Mouse (Mus musculus) forebrain, embryonic 12.5 days (tissue): Measurements from ENCODE around the gene Eif3b. TPM values are rescaled to one million over a fixed set of nuclear protein-coding genes. Genes with fewer than 3 reads are reported as not detected.
A peak's percentile ranks its signal among the peaks of the same experiment; 100 is the strongest.

ENCODE experiments used
- ATAC-seq: fragments of 200-750 bp; cut with Nextera tagmentation; 2 replicates; pipeline ENCODE4 v1.8.0; 2017; ENCODE audit warnings: moderate TSS enrichment; ENCODE audit not compliant: low FRiP score
- H3K27ac ChIP-seq: fragments of 300-500 bp; sonication (generic); 2 replicates; pipeline ENCODE4 v1.5.1; 2016; ENCODE audit warnings: mild to moderate bottlenecking
- H3K27me3 ChIP-seq: fragments of 300-500 bp; sonication (generic); 2 replicates; pipeline ENCODE4 v1.6.1; 2016; ENCODE audit warnings: mild to moderate bottlenecking
- H3K36me3 ChIP-seq: fragments of 300-500 bp; sonication (generic); replicated peaks from 2 replicates; pipeline ENCODE4 v1.6.1; 2016; ENCODE audit warnings: mild to moderate bottlenecking
- H3K4me1 ChIP-seq: fragments of 300-500 bp; sonication (generic); 2 replicates; pipeline ENCODE4 v1.6.1; 2016
- H3K4me2 ChIP-seq: fragments of 300-500 bp; sonication (generic); 2 replicates; pipeline ENCODE4 v1.6.1; 2016; ENCODE audit warnings: mild to moderate bottlenecking, moderate library complexity
- H3K4me3 ChIP-seq: fragments of 300-500 bp; sonication (generic); replicated peaks from 2 replicates; pipeline ENCODE4 v1.5.1; 2016; ENCODE audit warnings: mild to moderate bottlenecking
- H3K9ac ChIP-seq: fragments of 300-500 bp; sonication (generic); 2 replicates; pipeline ENCODE4 v1.6.1; 2016; ENCODE audit warnings: mild to moderate bottlenecking
- H3K9me3 ChIP-seq: fragments of 300-500 bp; sonication (generic); 2 replicates; pipeline ENCODE4 v1.6.1; 2016
- WGBS: fragments of 180-500 bp; shearing (Covaris S2); methylation state at CpG from one replicate; pipeline ENCODE4 v1.1.7; 2016; 5-methylcytosine and 5-hydroxymethylcytosine counted together
- polyA plus RNA-seq: library from polyadenylated mRNA; unstranded; fragments of >200 nt; fragmentation: Nextera tagmentation; extraction: Ambion mirVana; gene quantifications from 2 replicates; pipeline ENCODE4 v1.2.1, GENCODE M21; 2016

Gene Eif3b
- polyA plus RNA-seq, 1 experiment from 2014 or later: 166 TPM

DNA sequence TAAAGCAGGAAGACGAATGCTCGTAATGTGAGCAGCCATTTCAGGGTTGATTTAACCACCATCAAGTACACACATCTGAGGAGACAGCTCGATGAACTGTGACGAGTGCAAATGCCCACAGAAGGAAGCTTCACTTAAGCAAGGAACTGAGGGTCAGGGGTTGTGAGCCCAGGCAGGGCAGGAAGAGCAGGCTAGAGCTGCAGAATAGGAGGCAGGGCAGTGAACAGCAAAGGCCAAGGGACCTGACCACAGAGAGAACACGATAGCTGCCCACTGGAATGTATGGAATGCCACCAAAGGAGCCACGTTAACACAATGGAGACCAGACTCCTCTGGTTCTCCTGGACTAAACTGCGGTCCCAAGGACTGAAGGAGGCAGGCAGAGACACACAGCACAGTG lies 35.6 kb upstream of the Eif3b start:
- Histone ChIP-seq H3K36me3 (no peaks in the 10 kb centered on the region), H3K4me1 (peaks cover 24% of the 10 kb centered on the region), H3K4me3 (no peak overlapping the region), H3K4me2 (no peak overlapping the region), H3K9ac (no peak overlapping the region), H3K27ac (no peak overlapping the region; the same call in 1 of the 2 replicates), H3K9me3 (no peaks in the 10 kb centered on the region), H3K27me3 (no peaks in the 10 kb centered on the region)
- ATAC-seq: no peak
- WGBS: 22% methylated on average over 7 of the region's 7 CpGs

DNA sequence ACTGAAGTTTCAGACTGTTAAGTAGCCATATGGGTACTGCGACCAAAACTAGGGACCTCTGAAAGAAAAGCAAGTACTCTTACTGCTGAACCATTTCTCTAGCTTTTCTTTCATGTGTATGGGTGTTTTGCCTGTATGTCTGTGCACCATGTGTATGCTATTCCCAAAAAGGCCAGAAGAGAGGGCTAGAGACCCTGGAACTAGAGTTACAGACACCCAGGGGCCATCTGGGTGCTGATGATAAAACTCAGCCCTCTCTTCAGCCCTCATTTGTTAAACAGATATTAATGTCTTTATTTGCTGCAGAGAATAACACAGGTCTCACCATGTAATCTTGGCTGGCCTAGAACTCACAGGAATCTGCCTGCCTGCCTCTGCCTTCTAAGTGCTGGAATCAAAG lies 34.7 kb upstream of the Eif3b start:
- Histone ChIP-seq H3K4me3 (no peak overlapping the region), H3K9ac (no peak overlapping the region), H3K36me3 (no peaks in the 10 kb centered on the region), H3K9me3 (no peaks in the 10 kb centered on the region), H3K27ac (no peak overlapping the region), H3K4me2 (no peak overlapping the region), H3K4me1 (peaks cover 26% of the 10 kb centered on the region), H3K27me3 (no peaks in the 10 kb centered on the region)
- WGBS: 88% methylated on average over 1 of the region's 1 CpGs
- no peak for ATAC-seq

DNA sequence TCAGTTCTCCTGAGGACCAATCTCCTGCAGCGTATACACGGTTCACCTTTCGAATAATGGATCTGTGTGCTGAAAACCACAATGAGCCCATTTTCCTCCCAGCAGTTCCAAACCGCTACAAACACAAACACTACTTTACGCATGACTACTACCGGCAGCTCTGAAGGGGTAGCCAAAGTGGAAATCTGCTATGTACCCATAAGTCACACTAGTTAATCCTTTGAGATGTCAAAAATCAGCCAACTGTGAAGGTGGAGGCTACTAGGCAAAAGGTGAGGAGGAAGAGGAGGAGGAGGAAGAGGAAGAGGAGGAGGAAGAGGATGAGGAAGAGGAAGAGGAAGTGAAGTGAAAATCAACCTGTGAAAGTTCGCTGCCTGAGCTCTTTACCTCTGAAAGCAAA lies 31.9 kb upstream of the Eif3b start:
- H3K4me2 ChIP-seq: peak overlapping the region; percentile 75; the same call in 1 of the 2 replicates
- no peak overlapping the region for H3K27ac ChIP-seq
- no peak overlapping the region for H3K4me3 ChIP-seq
- WGBS: 87% methylated on average over 7 of the region's 7 CpGs
- H3K27me3 ChIP-seq: peaks cover 4% of the 10 kb centered on the region; the same call in 1 of the 2 replicates
- no peak for ATAC-seq
- no peak overlapping the region for H3K9ac ChIP-seq
- no peaks in the 10 kb centered on the region for H3K36me3 ChIP-seq
- H3K4me1 ChIP-seq: peaks cover 29% of the 10 kb centered on the region
- H3K9me3 ChIP-seq: no peaks in the 10 kb centered on the region

DNA sequence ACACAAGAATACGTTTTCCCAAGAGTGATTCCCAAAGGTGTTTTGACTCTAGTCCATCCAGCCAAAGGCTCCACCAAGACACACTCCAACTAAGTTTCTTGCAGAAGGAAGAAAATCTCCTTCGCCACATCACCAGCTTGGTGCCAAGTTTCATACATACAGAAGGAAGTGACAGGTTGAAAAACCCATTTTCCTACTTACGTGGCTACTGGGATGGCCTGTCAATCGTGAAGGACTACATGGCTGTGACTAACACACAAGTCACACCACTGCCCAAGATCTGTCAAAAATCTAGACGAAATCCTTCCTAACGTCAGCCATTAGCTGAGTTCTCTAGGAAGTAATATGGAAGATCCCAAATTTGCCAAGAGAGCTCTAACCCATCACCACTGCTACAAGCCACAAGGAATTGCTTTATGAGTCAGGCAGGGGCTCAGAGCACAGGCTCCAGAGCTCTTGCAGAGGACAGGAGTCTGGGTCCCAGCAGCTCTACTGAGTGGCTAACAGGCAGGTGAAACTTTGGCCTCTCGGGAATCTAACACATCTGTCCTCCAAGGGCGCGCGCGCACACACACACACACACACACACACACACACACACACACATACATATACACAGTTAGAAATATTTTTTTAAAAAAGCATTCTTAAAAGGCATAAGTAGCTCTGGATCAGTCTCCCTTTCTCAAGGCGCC lies 31.2 kb upstream of the Eif3b start:
- no peaks in the 10 kb centered on the region for H3K36me3 ChIP-seq
- 71% methylated on average over 12 of the region's 12 CpGs for WGBS
- no peaks in the 10 kb centered on the region for H3K9me3 ChIP-seq

DNA sequence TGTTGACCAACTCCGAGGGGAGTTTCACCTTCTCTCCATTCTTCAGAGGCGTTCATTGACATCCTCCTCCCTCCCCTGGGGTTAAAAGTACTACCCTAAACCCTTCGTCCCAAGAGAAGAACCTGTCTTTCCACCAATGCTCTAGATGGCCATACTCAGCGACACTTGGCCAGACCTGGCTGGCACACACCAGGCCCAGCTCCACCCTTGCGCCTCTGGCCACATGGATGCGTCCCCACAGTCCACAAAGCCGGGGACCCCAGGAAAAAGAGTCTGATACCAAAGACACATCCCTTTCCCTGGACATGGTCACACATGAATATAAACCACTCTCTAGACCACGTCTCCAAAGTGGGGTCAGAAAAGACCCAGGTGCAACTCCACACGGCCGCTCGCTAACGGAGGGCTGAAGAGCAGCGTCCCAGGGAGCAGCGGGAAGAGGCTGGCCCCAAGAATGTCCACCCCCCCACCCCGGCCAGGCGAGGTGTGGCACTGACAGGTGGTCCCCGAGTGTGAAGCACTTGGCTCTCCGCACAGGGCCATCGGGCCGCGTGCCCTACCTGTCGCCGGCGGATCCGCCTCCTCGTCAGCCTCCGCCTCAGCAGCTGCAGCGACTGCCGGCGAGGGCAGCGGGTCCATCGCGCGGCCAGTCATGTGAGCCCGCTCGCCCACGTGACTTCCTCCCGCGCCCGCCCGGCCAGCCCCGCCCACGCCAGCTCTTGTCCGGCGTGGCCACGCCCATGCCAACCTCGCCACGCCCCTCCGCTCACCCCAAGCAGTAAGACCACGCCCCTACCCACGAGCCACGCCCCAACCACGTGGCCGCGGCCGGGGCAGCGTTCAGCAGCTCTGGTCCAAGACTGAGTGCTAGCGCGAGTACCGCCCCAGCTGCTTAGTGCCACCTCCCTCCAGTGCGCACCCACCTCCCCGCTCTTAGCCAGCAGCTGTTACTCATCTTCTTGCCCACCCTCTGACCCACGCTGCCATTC lies 30.2 kb upstream of the Eif3b start, which contains the start of gene Snx8:
Snx8 (minus strand) TSS at position 675 of the 989 bp plus-strand sequence.
- Histone ChIP-seq H3K4me1 (peaks cover 24% of the 10 kb centered on the region), H3K9me3 (no peaks in the 10 kb centered on the region), H3K27me3 (peaks cover 4% of the 10 kb centered on the region; the same call in 1 of the 2 replicates), H3K27ac (no peak within 1 kb of the TSS), H3K36me3 (no peaks in the 10 kb centered on the region), H3K4me2 (peak within 1 kb of the TSS; percentile 75), H3K4me3 (peak within 1 kb of the TSS; percentile 68), H3K9ac (peak within 1 kb of the TSS; percentile 66)
- WGBS: under 1% methylated on average over 63 of the region's 63 CpGs
- ATAC-seq: peak; percentile 94

More for the DNA sequence above, 31.2 kb upstream of the Eif3b start:
- H3K4me3 ChIP-seq: peak overlapping the region; percentile 68
- H3K9ac ChIP-seq: peak overlapping the region; percentile 66
- peaks cover 4% of the 10 kb centered on the region; the same call in 1 of the 2 replicates for H3K27me3 ChIP-seq
- peaks cover 29% of the 10 kb centered on the region for H3K4me1 ChIP-seq
- peak overlapping the region; percentile 75 for H3K4me2 ChIP-seq
- no peak for ATAC-seq
- no peak overlapping the region for H3K27ac ChIP-seq

DNA sequence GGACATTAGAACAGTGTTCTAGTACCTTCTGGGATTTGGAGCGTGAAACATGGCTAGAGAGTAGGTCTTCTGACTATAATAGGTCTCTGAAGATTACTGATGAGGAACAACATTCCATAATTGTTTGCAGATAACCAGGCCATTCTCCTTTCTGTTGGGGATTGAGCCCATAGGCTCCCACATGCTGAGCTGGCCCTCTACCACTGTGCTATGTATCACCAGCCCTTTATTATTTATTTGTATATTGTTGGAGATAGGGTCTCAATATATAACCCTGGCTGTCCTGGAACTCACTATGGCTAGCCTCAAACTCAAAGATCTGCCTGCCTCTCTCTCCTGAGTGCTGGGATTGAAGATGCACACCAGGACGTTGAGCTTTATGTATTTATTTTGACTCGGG lies 29.5 kb upstream of the Eif3b start:
- Histone ChIP-seq H3K9ac (0 out of 2 replicates have a peak overlapping the region, but pooled peaks have one; percentile 66), H3K4me2 (peak overlapping the region; percentile 75), H3K27me3 (peaks cover 4% of the 10 kb centered on the region; the same call in 1 of the 2 replicates), H3K27ac (no peak overlapping the region), H3K36me3 (no peaks in the 10 kb centered on the region), H3K9me3 (no peaks in the 10 kb centered on the region), H3K4me3 (peak overlapping the region; percentile 68), H3K4me1 (peaks cover 19% of the 10 kb centered on the region)
- peak; percentile 30; the same call in 1 of the 2 replicates for ATAC-seq
- WGBS: 62% methylated on average over 3 of the region's 3 CpGs

DNA sequence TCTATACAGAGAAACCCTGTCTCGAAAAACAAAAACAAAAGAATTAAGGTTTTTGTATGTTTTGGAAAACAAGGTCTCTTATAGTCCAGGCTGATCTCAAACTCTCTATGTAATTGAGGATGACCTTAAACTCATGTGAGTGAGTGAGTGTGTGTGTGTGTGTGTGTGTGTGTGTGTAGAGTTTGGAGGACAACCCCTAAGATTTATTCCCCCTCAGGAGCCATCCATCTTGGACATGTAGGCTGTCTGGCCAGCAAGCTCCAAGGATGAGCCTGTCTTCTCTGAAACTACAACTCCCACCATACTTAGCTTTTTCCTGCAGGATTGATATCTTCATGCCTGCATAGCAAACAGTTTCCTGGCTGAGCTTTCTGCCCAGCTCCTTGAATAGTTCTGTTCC lies 27.7 kb upstream of the Eif3b start:
- Histone ChIP-seq H3K4me2 (no peak overlapping the region), H3K27me3 (peaks cover 4% of the 10 kb centered on the region; the same call in 1 of the 2 replicates), H3K9ac (no peak overlapping the region), H3K9me3 (no peaks in the 10 kb centered on the region), H3K27ac (no peak overlapping the region), H3K4me3 (no peak overlapping the region), H3K36me3 (no peaks in the 10 kb centered on the region), H3K4me1 (peaks cover 19% of the 10 kb centered on the region)
- 64% methylated on average over 1 of the region's 1 CpGs for WGBS
- no peak for ATAC-seq

DNA sequence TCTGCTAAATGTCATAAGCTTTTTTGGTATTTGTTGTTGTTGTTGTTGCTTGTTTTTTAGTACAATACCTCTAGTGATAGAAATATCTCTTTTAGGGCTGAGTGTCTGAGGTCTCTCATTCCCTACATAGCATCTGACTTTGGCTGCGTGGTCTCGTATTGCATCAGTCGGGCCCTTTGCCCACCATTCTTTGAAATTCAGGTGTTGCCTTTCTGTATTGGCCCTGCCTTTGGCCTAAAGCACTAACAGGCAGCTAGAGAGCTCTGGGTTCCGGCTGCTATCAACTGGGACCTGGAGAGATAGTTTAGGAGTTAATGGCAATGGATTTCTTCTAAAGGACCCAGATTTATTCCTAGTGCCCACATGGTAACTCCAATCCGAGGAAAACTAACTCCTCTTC lies 27.1 kb upstream of the Eif3b start:
- Histone ChIP-seq H3K36me3 (no peaks in the 10 kb centered on the region), H3K9me3 (no peaks in the 10 kb centered on the region), H3K4me2 (no peak overlapping the region), H3K4me1 (peaks cover 19% of the 10 kb centered on the region), H3K4me3 (no peak overlapping the region), H3K27ac (no peak overlapping the region), H3K9ac (no peak overlapping the region), H3K27me3 (peaks cover 4% of the 10 kb centered on the region; the same call in 1 of the 2 replicates)
- no peak for ATAC-seq
- WGBS: 85% methylated on average over 5 of the region's 5 CpGs

DNA sequence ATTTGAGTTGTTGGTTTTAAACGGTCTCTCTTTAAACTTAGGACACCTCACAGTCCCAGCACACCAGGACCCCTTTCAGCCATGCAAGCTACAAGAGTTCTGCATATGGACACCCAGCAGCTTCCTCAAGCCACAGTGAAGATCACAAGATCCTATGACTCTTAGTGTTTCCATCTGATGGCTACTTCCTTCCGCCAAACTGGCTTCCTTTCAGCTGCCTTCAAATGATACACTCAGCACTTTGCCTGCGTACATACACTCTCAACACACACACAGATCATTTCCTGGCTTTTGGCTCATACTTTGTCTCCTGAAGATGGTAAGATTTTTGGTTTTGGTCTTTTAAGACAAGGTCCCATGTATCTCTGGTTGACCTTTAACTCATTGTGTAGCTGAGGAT lies 26.4 kb upstream of the Eif3b start:
- ATAC-seq: no peak
- peaks cover 4% of the 10 kb centered on the region; the same call in 1 of the 2 replicates for H3K27me3 ChIP-seq
- no peak overlapping the region for H3K4me3 ChIP-seq
- no peaks in the 10 kb centered on the region for H3K9me3 ChIP-seq
- H3K27ac ChIP-seq: no peak overlapping the region
- H3K9ac ChIP-seq: no peak overlapping the region
- no peaks in the 10 kb centered on the region for H3K36me3 ChIP-seq
- no peak overlapping the region for H3K4me2 ChIP-seq
- H3K4me1 ChIP-seq: peaks cover 14% of the 10 kb centered on the region
- WGBS: 94% methylated on average over 3 of the region's 3 CpGs

DNA sequence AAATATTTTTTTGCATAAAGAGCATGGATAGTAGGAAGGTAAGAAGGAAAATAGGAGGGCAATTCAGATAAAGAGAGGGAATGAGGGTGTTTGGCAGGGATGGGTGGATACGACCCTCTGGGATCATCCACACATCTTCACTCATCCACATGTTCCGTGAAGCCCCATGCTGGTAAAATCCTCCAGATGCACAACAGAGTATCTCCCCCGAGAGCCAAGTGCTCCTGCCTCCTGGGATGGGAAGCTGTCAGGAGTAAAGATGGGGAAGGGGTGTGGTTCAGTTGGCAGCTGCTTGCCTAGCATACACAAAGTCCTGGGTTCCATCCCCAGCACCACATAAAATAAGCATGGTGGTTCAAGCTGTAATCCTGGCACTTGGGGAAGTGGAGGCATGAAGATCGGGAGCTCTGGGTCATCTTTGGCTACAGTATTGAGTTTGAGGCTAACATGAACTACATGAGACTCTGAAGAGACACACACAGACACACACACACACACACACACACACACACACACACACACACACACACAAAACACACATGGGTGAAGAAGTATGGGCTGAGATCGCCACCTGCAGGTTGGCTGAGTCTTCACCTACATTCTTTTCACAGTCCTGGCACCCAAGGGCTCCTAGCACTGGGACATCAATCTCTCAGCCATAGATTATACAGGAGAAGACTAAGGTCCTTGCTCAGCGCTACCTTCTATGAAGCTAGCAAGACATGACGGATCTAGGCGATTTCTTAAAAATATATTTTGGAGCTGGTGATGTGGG lies 22.8 kb upstream of the Eif3b start:
- H3K4me1 ChIP-seq: no peaks in the 10 kb centered on the region
- ATAC-seq: no peak
- no peak overlapping the region for H3K9ac ChIP-seq
- H3K27ac ChIP-seq: no peak overlapping the region
- no peak overlapping the region for H3K4me3 ChIP-seq
- 68% methylated on average over 8 of the region's 8 CpGs for WGBS
- no peak overlapping the region for H3K4me2 ChIP-seq
- peaks cover 3% of the 10 kb centered on the region; the same call in 1 of the 2 replicates for H3K27me3 ChIP-seq
- no peaks in the 10 kb centered on the region for H3K36me3 ChIP-seq
- H3K9me3 ChIP-seq: no peaks in the 10 kb centered on the region

DNA sequence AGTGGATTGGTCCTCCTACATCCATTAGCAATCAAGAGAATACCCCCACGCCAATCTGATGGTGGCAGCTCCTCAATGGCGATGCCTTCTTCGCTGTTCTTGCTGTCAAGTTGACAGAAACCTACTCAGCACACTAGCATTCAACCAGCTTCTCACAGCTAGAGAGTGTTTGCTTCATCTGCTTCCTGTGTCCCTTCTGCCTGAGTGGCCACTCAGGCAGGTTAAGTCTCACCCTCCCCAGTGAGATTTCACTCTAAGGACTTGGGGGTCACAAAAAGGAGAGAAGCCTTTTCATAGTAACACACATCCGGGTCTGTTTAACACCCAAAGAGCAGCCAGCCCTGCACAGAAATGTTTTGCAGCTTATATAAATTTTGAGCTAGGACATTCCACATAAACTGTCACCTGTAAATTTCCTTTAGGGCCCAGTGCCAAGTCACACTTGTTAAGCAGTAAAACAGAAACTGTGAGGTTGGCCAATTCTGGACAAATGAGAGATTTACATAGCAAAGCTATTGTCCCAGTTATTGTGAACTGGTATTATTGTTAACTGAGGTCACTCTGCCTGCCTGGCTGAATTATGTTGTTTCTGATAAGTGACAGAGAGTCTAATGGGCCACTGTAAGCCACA lies 16.4 kb upstream of the Eif3b start:
- Histone ChIP-seq H3K4me2 (no peak overlapping the region), H3K4me1 (no peaks in the 10 kb centered on the region), H3K4me3 (no peak overlapping the region), H3K27ac (no peak overlapping the region), H3K27me3 (peaks cover 3% of the 10 kb centered on the region; the same call in 1 of the 2 replicates), H3K9ac (no peak overlapping the region), H3K36me3 (no peaks in the 10 kb centered on the region), H3K9me3 (no peaks in the 10 kb centered on the region)
- ATAC-seq: no peak
- WGBS: 86% methylated on average over 4 of the region's 4 CpGs
